Mouse (Mus musculus): ENCODE results near the gene Ap2a2. TPM values are rescaled to one million over a fixed set of nuclear protein-coding genes. Genes with fewer than 3 reads are reported as not detected.

Gene Ap2a2
- 72.0 and 79.4 TPM in 2 replicates for polyA plus RNA-seq (2012; rRNA removed; ENCODE audit: low replicate concordance)

GRCm38 (mm10) chr7:141561682-141562391 lies at the start of gene Ap2a2:
Gene Ap2a2 (plus strand): TSS chr7:141562173.

GRCm38 (mm10) chr7:141539556-141540311 lies 22.2 kb upstream of the Ap2a2 start, which contains the start of gene Chid1:
Gene Chid1 (minus strand): TSS chr7:141539857.

Other genes with a start within 250 kb of the Ap2a2 start
- 19.0 and 35.2 TPM in 2 replicates for gene Deaf1, start 234.5 kb upstream of the Ap2a2 start, polyA plus RNA-seq (2012; rRNA removed; ENCODE audit: low replicate concordance)
- gene Tmem80, start 234.4 kb upstream of the Ap2a2 start, polyA plus RNA-seq (2012; rRNA removed; ENCODE audit: low replicate concordance): 58.4 and 71.0 TPM in 2 replicates
- 20.1 and 30.8 TPM in 2 replicates for gene Eps8l2, start 223.3 kb upstream of the Ap2a2 start, polyA plus RNA-seq (2012; rRNA removed; ENCODE audit: low replicate concordance)
- 446 and 750 TPM in 2 replicates for gene Taldo1, start 170.0 kb upstream of the Ap2a2 start, polyA plus RNA-seq (2012; rRNA removed; ENCODE audit: low replicate concordance)
- gene Gatd1, start 148.0 kb upstream of the Ap2a2 start, polyA plus RNA-seq (2012; rRNA removed; ENCODE audit: low replicate concordance): 59.5 and 84.7 TPM in 2 replicates
- 0.97 and 1.7 TPM in 2 replicates for gene Cend1, start 132.7 kb upstream of the Ap2a2 start, polyA plus RNA-seq (2012; rRNA removed; ENCODE audit: low replicate concordance)
- 134 and 159 TPM in 2 replicates for gene Slc25a22, start 124.3 kb upstream of the Ap2a2 start, polyA plus RNA-seq (2012; rRNA removed; ENCODE audit: low replicate concordance)
- gene Pidd1, start 118.1 kb upstream of the Ap2a2 start, polyA plus RNA-seq (2012; rRNA removed; ENCODE audit: low replicate concordance): 9.8 and 14.5 TPM in 2 replicates
- 457 and 759 TPM in 2 replicates for gene Rplp2, start 114.8 kb upstream of the Ap2a2 start, polyA plus RNA-seq (2012; rRNA removed; ENCODE audit: low replicate concordance)
- 1,309 and 3,373 TPM in 2 replicates for gene Pnpla2, start 107.0 kb upstream of the Ap2a2 start, polyA plus RNA-seq (2012; rRNA removed; ENCODE audit: low replicate concordance)
- 34.3 and 65.7 TPM in 2 replicates for gene Cracr2b, start 101.1 kb upstream of the Ap2a2 start, polyA plus RNA-seq (2012; rRNA removed; ENCODE audit: low replicate concordance)
- gene Cd151, start 94.8 kb upstream of the Ap2a2 start, polyA plus RNA-seq (2012; rRNA removed; ENCODE audit: low replicate concordance): 617 and 1,187 TPM in 2 replicates
- gene Polr2l, start 87.0 kb upstream of the Ap2a2 start, polyA plus RNA-seq (2012; rRNA removed; ENCODE audit: low replicate concordance): 63.9 and 76.4 TPM in 2 replicates
- gene Tspan4, start 86.9 kb upstream of the Ap2a2 start, polyA plus RNA-seq (2012; rRNA removed; ENCODE audit: low replicate concordance): 166 and 253 TPM in 2 replicates
- 38.6 and 54.6 TPM in 2 replicates for gene Chid1, start 22.3 kb upstream of the Ap2a2 start, polyA plus RNA-seq (2012; rRNA removed; ENCODE audit: low replicate concordance)
- 0.03 and 0.05 TPM in 2 replicates for gene Muc6, start 93.1 kb downstream of the Ap2a2 start, polyA plus RNA-seq (2012; rRNA removed; ENCODE audit: low replicate concordance)
- 1.4 and 1.9 TPM in 2 replicates for gene Muc2, start 128.2 kb downstream of the Ap2a2 start, polyA plus RNA-seq (2012; rRNA removed; ENCODE audit: low replicate concordance)
- gene Muc5ac, start 226.8 kb downstream of the Ap2a2 start, polyA plus RNA-seq (2012; rRNA removed; ENCODE audit: low replicate concordance): 0.01 TPM in 1 of 2 replicates, not detected in the other

Data from subcutaneous adipose tissue, adult 2 months (tissue).